Mouse (Mus musculus) kidney, embryonic 14.5 days (tissue): ENCODE results near the gene Hes3. TPM values are rescaled to one million over a fixed set of nuclear protein-coding genes. Genes with fewer than 3 reads are reported as not detected.
A peak's percentile ranks its signal among the peaks of the same experiment; 100 is the strongest.

Source experiments
- ATAC-seq: fragments of 200-750 bp; cut with Nextera tagmentation; 2 replicates; pipeline ENCODE4 v1.8.0; 2017; ENCODE audit warnings: moderate number of reproducible peaks, mild to moderate bottlenecking, moderate TSS enrichment, moderate library complexity; ENCODE audit not compliant: low FRiP score, low TSS enrichment
- H3K27ac ChIP-seq: fragments of 300-500 bp; sonication (generic); 2 replicates; pipeline ENCODE4 v1.5.1; 2014; ENCODE audit warnings: low read depth, mild to moderate bottlenecking, low read length, moderate library complexity, mixed read lengths
- H3K27me3 ChIP-seq: fragments of 300-500 bp; sonication (generic); 2 replicates; pipeline ENCODE4 v1.6.1; 2014; ENCODE audit warnings: mild to moderate bottlenecking, low read length; ENCODE audit not compliant: control insufficient read depth, insufficient read depth
- H3K36me3 ChIP-seq: fragments of 300-500 bp; sonication (generic); 2 replicates; pipeline ENCODE4 v1.6.1; 2014; ENCODE audit warnings: low read length, mixed read lengths; ENCODE audit not compliant: control insufficient read depth, insufficient read depth
- H3K4me1 ChIP-seq: fragments of 300-500 bp; sonication (generic); 2 replicates; pipeline ENCODE4 v1.6.1; 2014; ENCODE audit warnings: low read length, mixed read lengths; ENCODE audit not compliant: control insufficient read depth, insufficient read depth
- H3K4me2 ChIP-seq: fragments of 300-500 bp; sonication (generic); replicated peaks from 2 replicates; pipeline ENCODE4 v1.6.1; 2014; ENCODE audit warnings: low read depth, mild to moderate bottlenecking, low read length
- H3K4me3 ChIP-seq: fragments of 300-500 bp; sonication (generic); 2 replicates; pipeline ENCODE4 v1.5.1; 2014; ENCODE audit warnings: mild to moderate bottlenecking, low read length
- H3K9ac ChIP-seq: fragments of 300-500 bp; sonication (generic); 2 replicates; pipeline ENCODE4 v1.6.1; 2014; ENCODE audit warnings: low read depth, mild to moderate bottlenecking, low read length, moderate library complexity
- H3K9me3 ChIP-seq: fragments of 300-500 bp; sonication (generic); 2 replicates; pipeline ENCODE4 v1.6.1; 2016; ENCODE audit warnings: low read length; ENCODE audit not compliant: control insufficient read depth
- WGBS: fragments of 180-500 bp; shearing (Covaris S2); extraction: QIAGEN DNeasy Blood & Tissue Kit; methylation state at CpG from one replicate; pipeline ENCODE4 v1.1.7; 2014; 5-methylcytosine and 5-hydroxymethylcytosine counted together
- polyA plus RNA-seq: library from polyadenylated mRNA; unstranded; fragments of >200 nt; fragmentation: Nextera tagmentation; extraction: Ambion mirVana; gene quantifications from 2 replicates; pipeline ENCODE4 v1.2.1, GENCODE M21; 2014

Gene Hes3
- polyA plus RNA-seq, 1 experiment from 2014 or later: not detected

GRCm38 (mm10) chr4:152296874-152297861 lies 5.7 kb upstream of the Hes3 start, which contains the start of gene Icmt:
Gene Icmt (plus strand): TSS chr4:152297227.
- Histone ChIP-seq H3K27me3 (peaks cover 22% of the 10 kb centered on the region), H3K9ac (peak within 1 kb of the TSS; percentile 97), H3K36me3 (peaks cover 19% of the 10 kb centered on the region), H3K4me1 (peaks cover 26% of the 10 kb centered on the region), H3K27ac (peak within 1 kb of the TSS; percentile 51; the same call in 1 of the 2 replicates), H3K4me3 (peak within 1 kb of the TSS; percentile 98), H3K4me2 (peak within 1 kb of the TSS; percentile 76), H3K9me3 (no peaks in the 10 kb centered on the region)
- peak; percentile 95 for ATAC-seq
- WGBS: under 1% methylated on average over 115 of the region's 119 CpGs

DNA sequence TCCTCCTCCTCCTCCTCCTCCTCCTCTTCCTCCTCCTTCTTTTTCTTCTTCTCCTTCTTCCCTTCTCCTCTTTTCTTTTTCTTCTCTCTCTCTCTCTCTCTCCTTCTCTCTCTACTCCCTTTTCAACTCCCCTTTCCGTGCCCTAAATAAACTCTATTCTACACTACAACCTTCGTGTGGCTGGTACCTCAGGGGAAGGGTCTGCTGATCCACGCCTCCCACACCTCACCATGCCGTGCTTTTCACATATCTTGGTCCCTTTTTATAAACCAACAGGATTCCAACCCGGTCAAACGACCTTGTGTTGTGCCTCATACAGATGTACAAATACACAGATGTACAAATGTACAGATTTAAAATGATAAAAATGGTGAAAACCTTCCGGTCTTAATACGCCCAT lies 4.9 kb upstream of the Hes3 start:
- Histone ChIP-seq H3K36me3 (peaks cover 15% of the 10 kb centered on the region), H3K9ac (peak overlapping the region; percentile 51; the same call in 1 of the 2 replicates), H3K27me3 (peaks cover 30% of the 10 kb centered on the region), H3K27ac (peak overlapping the region; percentile 26; the same call in 1 of the 2 replicates), H3K4me3 (peak overlapping the region; percentile 98), H3K4me2 (peak overlapping the region; percentile 38), H3K9me3 (no peaks in the 10 kb centered on the region), H3K4me1 (peaks cover 26% of the 10 kb centered on the region)
- no peak for ATAC-seq
- WGBS: 14% methylated on average over 8 of the region's 8 CpGs

DNA sequence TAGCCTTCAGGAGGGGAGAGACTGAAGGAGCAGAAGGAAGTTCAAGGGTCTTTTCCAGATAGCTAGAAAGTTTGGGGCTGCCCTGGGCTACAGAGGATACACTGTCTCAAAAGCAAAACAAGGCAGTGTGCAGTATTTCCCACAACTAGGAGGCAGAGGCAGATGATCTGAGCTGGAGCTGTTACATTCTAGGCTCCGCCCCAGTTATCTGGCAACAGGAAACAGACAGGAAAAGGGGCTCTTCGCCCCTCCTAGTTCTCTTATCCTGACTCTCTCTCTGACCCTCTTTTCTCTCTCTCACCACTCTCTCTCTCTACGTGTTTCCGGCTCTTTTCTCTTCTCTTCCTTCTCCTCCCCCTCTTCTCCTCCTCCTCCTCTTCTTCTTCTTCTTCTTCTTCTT lies 4.5 kb upstream of the Hes3 start:
- H3K4me1 ChIP-seq: peaks cover 24% of the 10 kb centered on the region
- peaks cover 34% of the 10 kb centered on the region for H3K27me3 ChIP-seq
- H3K9ac ChIP-seq: no peak overlapping the region
- no peak overlapping the region; the same call in 1 of the 2 replicates for H3K27ac ChIP-seq
- peaks cover 11% of the 10 kb centered on the region for H3K36me3 ChIP-seq
- no peak overlapping the region for H3K4me2 ChIP-seq
- H3K4me3 ChIP-seq: no peak overlapping the region
- ATAC-seq: no peak
- WGBS: 37% methylated on average over 4 of the region's 4 CpGs
- H3K9me3 ChIP-seq: no peaks in the 10 kb centered on the region

GRCm38 (mm10) chr4:152294188-152294929 lies 2.9 kb upstream of the Hes3 start:
- H3K9ac ChIP-seq: no peak overlapping the region; the same call in 1 of the 2 replicates
- H3K36me3 ChIP-seq: no peaks in the 10 kb centered on the region; the same call in 1 of the 2 replicates
- H3K4me2 ChIP-seq: no peak overlapping the region
- no peaks in the 10 kb centered on the region for H3K9me3 ChIP-seq
- WGBS: 41% methylated on average over 10 of the region's 10 CpGs
- peaks cover 22% of the 10 kb centered on the region for H3K4me1 ChIP-seq
- H3K27me3 ChIP-seq: peaks cover 48% of the 10 kb centered on the region
- H3K27ac ChIP-seq: peak overlapping the region; percentile 69
- H3K4me3 ChIP-seq: no peak overlapping the region
- ATAC-seq: no peak

- Histone ChIP-seq H3K9ac (no peak overlapping the region), H3K4me2 (no peak overlapping the region), H3K27ac (no peak overlapping the region), H3K9me3 (no peaks in the 10 kb centered on the region), H3K4me3 (no peak overlapping the region), H3K27me3 (peaks cover 63% of the 10 kb centered on the region), H3K4me1 (peaks cover 8% of the 10 kb centered on the region; the same call in 1 of the 2 replicates), H3K36me3 (no peaks in the 10 kb centered on the region)
- ATAC-seq: no peak
- WGBS: 7% methylated on average over 12 of the region's 12 CpGs
Observed at GRCm38 (mm10) chr4:152292102-152292765, 772 bp upstream of the Hes3 start.

DNA sequence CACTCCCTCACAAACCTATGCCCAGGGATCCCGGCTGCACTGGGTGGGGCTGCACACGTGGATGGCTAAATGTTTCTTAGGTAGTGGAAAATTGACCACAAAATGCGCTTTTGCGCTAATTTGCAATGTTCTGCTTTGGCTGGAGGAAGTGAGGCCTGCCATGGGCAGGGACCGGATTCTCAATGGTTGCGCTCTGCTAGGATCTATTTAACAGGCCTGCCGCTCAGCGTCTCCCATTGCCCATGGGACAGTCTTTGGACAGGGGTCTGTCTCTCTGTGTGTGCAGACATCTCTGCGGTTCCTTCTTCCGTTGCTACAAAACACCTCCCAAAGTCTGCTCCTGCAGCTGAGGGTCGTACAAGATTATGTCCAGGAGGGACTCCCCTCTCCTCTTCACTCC lies 471 bp downstream of the Hes3 start:
- peaks cover 11% of the 10 kb centered on the region for H3K4me1 ChIP-seq
- H3K4me3 ChIP-seq: no peak overlapping the region

DNA sequence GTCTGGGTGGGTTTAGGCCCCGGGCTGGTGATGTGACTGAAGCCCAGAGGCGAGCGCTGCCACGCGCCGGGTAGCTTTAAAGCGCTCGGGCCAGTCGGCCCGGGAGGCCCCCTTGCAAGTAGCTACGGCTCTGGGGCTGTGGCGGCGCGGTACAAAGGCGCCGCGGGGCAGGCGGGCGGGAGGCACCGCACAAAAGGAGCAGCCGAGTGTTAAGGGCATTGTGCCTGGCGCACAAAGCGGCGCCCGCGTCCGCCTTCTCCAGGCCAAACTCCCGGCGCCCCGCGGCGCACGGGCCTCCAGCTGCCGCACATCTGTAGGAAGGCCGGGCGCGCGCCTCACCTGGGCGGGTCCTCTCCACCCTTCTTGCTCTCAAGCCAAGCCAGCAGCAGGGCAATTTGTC lies 1.1 kb downstream of the Hes3 start:
- under 1% methylated on average over 39 of the region's 39 CpGs for WGBS
- H3K27me3 ChIP-seq: peaks cover 82% of the 10 kb centered on the region
- peak overlapping the region; percentile 22 for H3K4me3 ChIP-seq
- no peak overlapping the region for H3K27ac ChIP-seq
- H3K4me1 ChIP-seq: peaks cover 11% of the 10 kb centered on the region
- H3K9ac ChIP-seq: no peak overlapping the region
- ATAC-seq: no peak
- peak overlapping the region; percentile 35 for H3K4me2 ChIP-seq
- H3K9me3 ChIP-seq: no peaks in the 10 kb centered on the region
- H3K36me3 ChIP-seq: no peaks in the 10 kb centered on the region

More for the DNA sequence above, 471 bp downstream of the Hes3 start:
- H3K4me2 ChIP-seq: no peak overlapping the region
- H3K9me3 ChIP-seq: no peaks in the 10 kb centered on the region
- no peak overlapping the region for H3K9ac ChIP-seq
- H3K36me3 ChIP-seq: no peaks in the 10 kb centered on the region
- no peak overlapping the region for H3K27ac ChIP-seq
- 13% methylated on average over 11 of the region's 11 CpGs for WGBS
- peaks cover 76% of the 10 kb centered on the region for H3K27me3 ChIP-seq
- no peak for ATAC-seq

- H3K27me3 ChIP-seq: peaks cover 92% of the 10 kb centered on the region
- H3K36me3 ChIP-seq: no peaks in the 10 kb centered on the region
- no peak overlapping the region for H3K27ac ChIP-seq
- H3K9ac ChIP-seq: no peak overlapping the region
- 48% methylated on average over 18 of the region's 18 CpGs for WGBS
- H3K4me2 ChIP-seq: no peak overlapping the region
- ATAC-seq: no peak
- H3K4me3 ChIP-seq: no peak overlapping the region
- no peaks in the 10 kb centered on the region for H3K9me3 ChIP-seq
- H3K4me1 ChIP-seq: peaks cover 11% of the 10 kb centered on the region
Observed at GRCm38 (mm10) chr4:152288398-152288945, 3.0 kb downstream of the Hes3 start.
